Mouse (Mus musculus): ENCODE results near the gene Zfp526. TPM values are rescaled to one million over a fixed set of nuclear protein-coding genes. Genes with fewer than 3 reads are reported as not detected.

Zfp526 gene
- polyA plus RNA-seq, 1 experiment: 9.7 TPM

- Histone ChIP-seq H3K4me1 (ENCODE audit: control insufficient read depth, insufficient read depth, low read length) (peaks cover 4% of the 10 kb centered on the region; the same call in 1 of the 2 replicates), H3K27ac (ENCODE audit: insufficient read depth, low read length) (no peak overlapping the region), H3K4me3 (ENCODE audit: insufficient read depth, low read length) (no peak overlapping the region)
- TF ChIP-seq CTCF (IDR thresholded peaks at IDR 0.05; ENCODE audit: borderline replicate concordance, insufficient read depth, low read length) (no peak), POLR2A (IDR thresholded peaks at IDR 0.05; ENCODE audit: low read depth, low read length) (no peak)
Measured at GRCm38 (mm10) chr7:25266180-25266962, 45.1 kb downstream of the Zfp526 start.

GRCm38 (mm10) chr7:25267301-25267750 lies 46.1 kb downstream of the Zfp526 start, which contains the start of gene Cic:
TSS of gene Cic (plus strand) at chr7:25267704.
- Histone ChIP-seq H3K27ac (ENCODE audit: insufficient read depth, low read length) (peak within 1 kb of the TSS; percentile 84), H3K4me3 (ENCODE audit: insufficient read depth, low read length) (peak within 1 kb of the TSS; percentile 83), H3K4me1 (ENCODE audit: control insufficient read depth, insufficient read depth, low read length) (peaks cover 4% of the 10 kb centered on the region; the same call in 1 of the 2 replicates)
- no peak for TF ChIP-seq CTCF (IDR thresholded peaks at IDR 0.05; ENCODE audit: borderline replicate concordance, insufficient read depth, low read length)
- TF ChIP-seq POLR2A (IDR thresholded peaks at IDR 0.05; ENCODE audit: low read depth, low read length): peak; percentile 78

- no peak for TF ChIP-seq POLR2A (IDR thresholded peaks at IDR 0.05; ENCODE audit: low read depth, low read length)
- no peak for TF ChIP-seq CTCF (IDR thresholded peaks at IDR 0.05; ENCODE audit: borderline replicate concordance, insufficient read depth, low read length)
- Histone ChIP-seq H3K4me1 (ENCODE audit: control insufficient read depth, insufficient read depth, low read length) (peaks cover 4% of the 10 kb centered on the region; the same call in 1 of the 2 replicates), H3K4me3 (ENCODE audit: insufficient read depth, low read length) (peak overlapping the region; percentile 83), H3K27ac (ENCODE audit: insufficient read depth, low read length) (peak overlapping the region; percentile 84)
Measured at GRCm38 (mm10) chr7:25267751-25268463, 46.7 kb downstream of the Zfp526 start.

- Histone ChIP-seq H3K4me3 (ENCODE audit: insufficient read depth, low read length) (peak overlapping the region; percentile 83), H3K27ac (ENCODE audit: insufficient read depth, low read length) (peak overlapping the region; percentile 72; the same call in 1 of the 2 replicates), H3K4me1 (ENCODE audit: control insufficient read depth, insufficient read depth, low read length) (peaks cover 4% of the 10 kb centered on the region; the same call in 1 of the 2 replicates)
- TF ChIP-seq POLR2A (IDR thresholded peaks at IDR 0.05; ENCODE audit: low read depth, low read length): no peak
- no peak for TF ChIP-seq CTCF (IDR thresholded peaks at IDR 0.05; ENCODE audit: borderline replicate concordance, insufficient read depth, low read length)
Measured at GRCm38 (mm10) chr7:25268588-25268987, 47.4 kb downstream of the Zfp526 start.

GRCm38 (mm10) chr7:25269029-25269428 lies 47.8 kb downstream of the Zfp526 start:
- peak overlapping the region; percentile 45 for H3K27ac ChIP-seq (ENCODE audit: insufficient read depth, low read length)
- no peak for TF ChIP-seq POLR2A (IDR thresholded peaks at IDR 0.05; ENCODE audit: low read depth, low read length)
- TF ChIP-seq CTCF (IDR thresholded peaks at IDR 0.05; ENCODE audit: borderline replicate concordance, insufficient read depth, low read length): no peak
- peaks cover 4% of the 10 kb centered on the region; the same call in 1 of the 2 replicates for H3K4me1 ChIP-seq (ENCODE audit: control insufficient read depth, insufficient read depth, low read length)
- H3K4me3 ChIP-seq (ENCODE audit: insufficient read depth, low read length): peak overlapping the region; percentile 83

- Histone ChIP-seq H3K27ac (ENCODE audit: insufficient read depth, low read length) (peak overlapping the region; percentile 45; the same call in 1 of the 2 replicates), H3K4me1 (ENCODE audit: control insufficient read depth, insufficient read depth, low read length) (peaks cover 7% of the 10 kb centered on the region), H3K4me3 (ENCODE audit: insufficient read depth, low read length) (peak overlapping the region; percentile 83)
- 0 out of 2 replicates have a peak, but pooled peaks have one; percentile 11 for TF ChIP-seq POLR2A (IDR thresholded peaks at IDR 0.05; ENCODE audit: low read depth, low read length)
- no peak for TF ChIP-seq CTCF (IDR thresholded peaks at IDR 0.05; ENCODE audit: borderline replicate concordance, insufficient read depth, low read length)
Measured at GRCm38 (mm10) chr7:25269545-25270271, 48.5 kb downstream of the Zfp526 start.

- Histone ChIP-seq H3K4me1 (ENCODE audit: control insufficient read depth, insufficient read depth, low read length) (peaks cover 12% of the 10 kb centered on the region), H3K27ac (ENCODE audit: insufficient read depth, low read length) (no peak overlapping the region), H3K4me3 (ENCODE audit: insufficient read depth, low read length) (no peak overlapping the region)
- TF ChIP-seq POLR2A (IDR thresholded peaks at IDR 0.05; ENCODE audit: low read depth, low read length) (no peak), CTCF (IDR thresholded peaks at IDR 0.05; ENCODE audit: borderline replicate concordance, insufficient read depth, low read length) (no peak)
Measured at GRCm38 (mm10) chr7:25270652-25271633, 49.7 kb downstream of the Zfp526 start.

GRCm38 (mm10) chr7:25271651-25272444 lies 50.6 kb downstream of the Zfp526 start:
- Histone ChIP-seq H3K4me3 (ENCODE audit: insufficient read depth, low read length) (no peak overlapping the region), H3K4me1 (ENCODE audit: control insufficient read depth, insufficient read depth, low read length) (peaks cover 15% of the 10 kb centered on the region), H3K27ac (ENCODE audit: insufficient read depth, low read length) (no peak overlapping the region)
- no peak for TF ChIP-seq CTCF (IDR thresholded peaks at IDR 0.05; ENCODE audit: borderline replicate concordance, insufficient read depth, low read length)
- no peak for TF ChIP-seq POLR2A (IDR thresholded peaks at IDR 0.05; ENCODE audit: low read depth, low read length)

Measured in embryonic fibroblast, embryonic 13.5 days (primary cell).